Mouse (Mus musculus): ENCODE measurements at regions not wholly inside any gene's neighbourhood (a gene's known extent, or its start where the extent isn't known, plus 50 kb on each side); places are given as distances from the start of the nearest gene placed in this dataset.
A peak's percentile ranks its signal among the peaks of the same experiment; 100 is the strongest.
"Not testable (repeated sequence)": the region's sequence is repeated elsewhere in the genome, so short reads cannot be mapped to it uniquely, and the experiment has no call there.

DNA sequence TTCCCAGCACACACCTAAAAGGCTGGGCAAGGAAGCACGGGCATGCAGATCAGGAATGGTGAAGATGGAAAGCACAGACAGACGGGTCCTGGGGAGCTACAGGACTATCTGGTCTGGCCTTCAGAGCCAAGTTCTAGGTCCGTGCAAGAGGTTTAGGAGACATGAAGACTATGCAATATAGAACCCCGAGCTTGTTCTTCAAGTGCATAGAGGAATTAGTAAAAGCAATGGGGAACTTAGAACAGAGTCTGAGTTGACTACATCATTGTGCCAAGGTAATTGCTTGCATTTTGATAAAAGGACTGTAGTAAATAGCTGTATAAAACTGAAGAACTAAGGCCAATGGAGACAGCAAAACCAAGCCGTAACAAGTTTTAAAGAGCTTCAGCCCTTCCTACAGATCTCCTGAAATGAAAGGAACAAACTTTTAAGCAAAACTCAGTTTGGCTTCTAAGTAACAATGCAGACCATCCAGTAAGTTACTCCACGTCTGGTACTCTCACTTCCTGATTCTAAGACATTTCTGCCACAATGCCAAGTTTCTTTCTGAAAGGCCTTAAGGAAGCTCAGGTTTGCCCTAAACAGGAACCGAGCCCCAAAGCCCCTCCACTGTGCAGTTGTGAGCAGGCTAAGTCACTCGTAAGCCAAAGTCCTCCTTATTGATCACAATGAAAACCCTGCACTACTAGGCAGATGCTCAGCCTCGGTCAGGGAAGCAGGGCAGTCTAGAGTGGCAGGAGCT, 234.0 kb upstream of the Smim15 start:
- DNase-seq (ENCODE audit: low read depth, low spot score) (no peak), ATAC-seq (no peak)
- no peak for TF ChIP-seq CTCF (IDR thresholded peaks at IDR 0.05)
- in situ Hi-C loops (cut with MboI; ENCODE audit: low pct_unique_long_range_greater_than_20kb) = no loop called here
- POLR2A ChIA-PET = interaction anchor here (0.6 to 1.3 kb wide), 2 partner anchors 22 to 36 kb away, joined by 3 read pairs; no protein-coding TSS in a partner anchor
- CTCF ChIA-PET = interaction anchor here (1.0 to 1.2 kb wide), 2 partner anchors 9 to 18 kb away, joined by 3 to 4 read pairs; no protein-coding TSS in a partner anchor
- no peaks in the 10 kb centered on the region for H3K27me3 ChIP-seq

DNA sequence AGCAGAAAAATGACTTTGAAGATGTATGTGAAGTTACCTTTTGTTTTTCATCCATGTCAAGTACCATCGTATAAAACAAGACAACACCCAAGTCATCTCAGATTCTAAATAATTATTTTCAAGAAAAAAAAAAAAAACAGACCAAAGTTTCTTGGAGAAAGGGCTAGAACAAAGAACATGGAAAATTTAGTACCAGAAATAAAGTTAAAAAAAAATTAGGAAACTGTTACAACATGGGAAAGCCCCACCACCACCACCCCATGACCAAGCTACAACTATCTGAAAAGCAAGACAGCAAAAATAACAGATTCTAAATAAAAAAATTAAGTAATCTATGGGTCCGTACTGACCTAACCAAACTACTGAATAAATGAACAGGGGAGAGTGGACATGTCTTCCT, 235.3 kb upstream of the Smim15 start:
- CTCF ChIA-PET = no interaction called here
- POLR2A ChIA-PET = interaction anchor here (0.7 kb wide), 1 partner anchor 11 kb away, joined by 3 read pairs; no protein-coding TSS in a partner anchor
- in situ Hi-C loops (cut with MboI; ENCODE audit: low pct_unique_long_range_greater_than_20kb) = no loop called here
- no peaks in the 10 kb centered on the region for H3K27me3 ChIP-seq
- ATAC-seq (no peak), DNase-seq (ENCODE audit: low read depth, low spot score) (no peak)
- no peak for TF ChIP-seq CTCF (IDR thresholded peaks at IDR 0.05)

DNA sequence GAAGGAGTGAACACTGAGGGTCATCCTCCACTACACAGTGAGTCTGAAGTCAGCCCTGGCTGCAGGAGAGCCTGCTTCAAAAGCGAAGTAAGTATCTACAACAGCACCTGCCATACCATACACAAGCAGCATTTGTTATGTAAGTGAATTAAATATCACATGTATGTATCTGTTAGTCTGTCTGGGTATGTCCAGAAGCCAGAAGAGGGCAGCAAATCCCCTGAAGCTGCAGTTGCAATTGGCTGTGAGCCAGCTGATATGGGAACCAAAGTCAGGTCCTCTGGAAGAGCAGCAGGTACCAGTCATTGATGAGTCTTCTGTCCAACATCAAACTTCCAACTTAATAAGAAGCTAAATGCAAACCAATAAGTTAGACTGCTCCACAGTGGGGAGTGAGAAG, 239.8 kb upstream of the Smim15 start:
- no peaks in the 10 kb centered on the region for H3K27me3 ChIP-seq
- DNase-seq (ENCODE audit: low read depth, low spot score) = no peak
- ChIA-PET POLR2A (interaction anchor here (0.6 to 0.8 kb wide), 2 partner anchors 10 to 12 kb away, joined by 3 read pairs; no protein-coding TSS in a partner anchor), CTCF (interaction anchor here (0.9 to 1.5 kb wide), 3 partner anchors 12 to 64 kb away, joined by 3 to 5 read pairs (median 4); no protein-coding TSS in a partner anchor)
- in situ Hi-C loops (cut with MboI; ENCODE audit: low pct_unique_long_range_greater_than_20kb) = no loop called here
- peak; percentile 43 for TF ChIP-seq CTCF (IDR thresholded peaks at IDR 0.05)
- ATAC-seq = no peak

DNA sequence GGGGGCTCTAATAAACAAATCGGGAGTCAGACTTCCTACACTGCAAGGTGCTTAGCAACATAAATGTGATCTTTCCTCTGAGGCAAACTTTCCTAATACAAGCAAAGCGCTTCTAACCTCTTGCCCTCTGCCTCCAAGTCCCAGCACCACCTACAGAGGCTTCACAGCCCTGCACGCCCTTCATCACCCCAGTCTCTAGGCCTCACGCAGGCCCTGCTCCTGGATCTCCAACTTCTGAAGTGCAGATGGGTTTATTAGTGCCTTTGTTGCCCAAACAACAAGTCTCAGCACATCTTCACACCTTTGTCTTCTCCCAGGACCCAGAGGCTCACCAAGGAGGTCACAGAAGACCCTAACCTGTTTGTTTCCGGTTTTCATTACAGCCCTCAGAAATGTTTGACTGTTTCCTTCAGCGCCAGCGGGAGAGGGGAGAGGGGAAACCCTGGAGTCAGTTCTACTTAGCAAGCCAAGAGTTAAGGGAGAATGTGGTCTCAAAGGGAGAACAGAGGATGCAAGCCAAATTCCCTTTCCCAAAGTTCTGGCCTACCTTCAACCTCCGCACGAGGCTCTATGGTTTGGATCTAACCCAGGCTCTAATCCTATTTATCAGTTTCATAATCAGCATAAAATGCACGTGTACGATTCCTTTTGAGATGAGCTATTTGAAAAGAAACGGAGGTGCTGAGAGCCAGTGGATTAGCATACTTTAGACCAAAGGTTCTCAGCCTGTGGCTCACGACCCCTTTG, 244.9 kb upstream of the Smim15 start:
- ChIA-PET POLR2A (no interaction called here), CTCF (no interaction called here)
- no peaks in the 10 kb centered on the region for H3K27me3 ChIP-seq
- no peak for ATAC-seq
- DNase-seq (ENCODE audit: low read depth, low spot score) = no peak
- TF ChIP-seq CTCF (IDR thresholded peaks at IDR 0.05) = no peak
- in situ Hi-C loops (cut with MboI; ENCODE audit: low pct_unique_long_range_greater_than_20kb) = no loop called here

DNA sequence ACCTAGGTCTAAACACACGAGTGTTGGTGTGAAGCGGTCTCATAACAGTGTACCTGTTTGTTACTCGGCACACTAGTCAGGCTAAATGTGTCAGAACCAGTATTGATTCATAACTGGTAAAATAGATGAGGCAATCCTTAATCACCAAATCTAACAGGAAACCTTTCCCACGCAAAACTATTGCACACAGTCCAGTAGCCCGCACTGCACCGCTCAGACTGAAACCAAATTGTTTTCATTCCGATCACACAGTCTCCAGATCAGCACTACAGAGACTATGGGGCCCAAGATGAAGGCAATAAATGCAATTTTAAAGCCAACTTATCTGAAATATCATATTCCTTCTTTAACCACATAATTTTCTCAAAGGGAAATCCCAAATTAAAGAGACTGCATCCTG, 246.1 kb upstream of the Smim15 start:
- no peaks in the 10 kb centered on the region for H3K27me3 ChIP-seq
- no peak for TF ChIP-seq CTCF (IDR thresholded peaks at IDR 0.05)
- ATAC-seq (no peak), DNase-seq (ENCODE audit: low read depth, low spot score) (no peak)
- POLR2A ChIA-PET = no interaction called here
- CTCF ChIA-PET = no interaction called here
- in situ Hi-C loops (cut with MboI; ENCODE audit: low pct_unique_long_range_greater_than_20kb) = no loop called here

DNA sequence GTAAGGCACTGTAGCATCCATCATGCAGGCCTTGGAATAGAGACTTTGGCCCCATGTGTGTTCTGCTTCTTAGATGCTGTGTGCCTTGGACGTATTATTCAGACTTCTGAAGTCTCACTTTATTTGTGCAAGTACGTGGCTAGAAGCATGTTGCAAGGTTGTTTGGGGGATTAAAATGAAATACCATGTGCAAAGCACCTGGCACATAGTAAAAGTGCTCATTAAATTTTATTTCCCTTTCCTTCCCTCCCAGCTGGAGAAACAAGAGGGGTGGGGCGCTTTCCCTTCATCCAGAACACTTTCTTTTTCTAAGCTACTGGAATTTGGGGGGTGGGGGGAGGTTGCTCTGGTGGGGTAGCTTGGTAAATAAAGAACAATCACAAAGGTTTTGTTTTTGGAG, 248.7 kb upstream of the Smim15 start:
- no peak for DNase-seq (ENCODE audit: low read depth, low spot score)
- POLR2A ChIA-PET = no interaction called here
- in situ Hi-C loops (cut with MboI; ENCODE audit: low pct_unique_long_range_greater_than_20kb) = no loop called here
- CTCF ChIA-PET = no interaction called here
- no peak for ATAC-seq
- no peak for TF ChIP-seq CTCF (IDR thresholded peaks at IDR 0.05)
- no peaks in the 10 kb centered on the region for H3K27me3 ChIP-seq

DNA sequence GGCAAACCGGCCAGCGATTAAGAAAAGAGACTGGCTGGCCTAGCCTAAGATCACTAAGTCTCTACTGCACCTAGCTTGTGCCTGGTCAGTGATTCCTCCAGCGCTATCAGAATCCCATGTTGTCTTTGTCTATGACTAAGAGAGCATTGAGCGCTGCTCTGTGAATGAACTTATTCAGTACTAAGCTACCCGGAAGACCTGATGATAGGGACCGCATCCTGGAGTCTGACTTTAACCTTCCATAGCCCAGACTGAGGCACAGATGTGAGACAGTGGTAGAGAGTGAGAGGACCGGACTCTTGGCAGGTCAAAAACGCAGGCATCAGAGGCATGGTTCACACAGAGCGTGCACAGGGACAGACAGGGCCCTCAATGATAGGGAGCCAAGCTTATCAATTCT, 252.5 kb upstream of the Smim15 start:
- POLR2A ChIA-PET = no interaction called here
- ATAC-seq = no peak
- CTCF ChIA-PET = no interaction called here

DNA sequence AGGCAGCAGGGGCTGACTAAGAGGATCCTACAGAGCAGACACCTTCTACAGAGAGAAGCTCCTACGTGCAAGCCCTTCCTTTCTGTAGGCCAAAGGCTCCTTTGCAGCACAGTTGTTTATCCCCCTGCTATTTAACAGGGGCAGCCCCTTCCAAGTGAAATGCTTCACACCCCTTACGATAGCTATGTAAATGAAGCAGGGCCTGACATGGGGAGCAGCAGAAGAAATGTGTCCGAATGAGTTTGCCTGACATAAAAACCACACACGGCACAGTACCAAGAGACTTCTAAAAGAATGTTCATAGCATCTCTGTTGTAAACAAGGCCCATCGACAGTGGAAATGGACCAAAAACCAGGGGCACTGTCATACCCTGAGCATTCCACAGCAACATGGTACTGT, 259.3 kb upstream of the Smim15 start:
- no peaks in the 10 kb centered on the region for H3K27me3 ChIP-seq
- CTCF ChIA-PET = interaction anchor here (1.1 to 1.8 kb wide), 2 partner anchors 12 to 13 kb away, joined by 3 to 5 read pairs; no protein-coding TSS in a partner anchor
- POLR2A ChIA-PET = interaction anchor here (0.6 kb wide), 1 partner anchor 325 kb away, joined by 4 read pairs; no protein-coding TSS in a partner anchor
- TF ChIP-seq CTCF (IDR thresholded peaks at IDR 0.05) = no peak
- DNase-seq (ENCODE audit: low read depth, low spot score) = no peak
- ATAC-seq = no peak
- in situ Hi-C loops (cut with MboI; ENCODE audit: low pct_unique_long_range_greater_than_20kb) = no loop called here

More for the DNA sequence above, 252.5 kb upstream of the Smim15 start:
- no peaks in the 10 kb centered on the region for H3K27me3 ChIP-seq
- in situ Hi-C loops (cut with MboI; ENCODE audit: low pct_unique_long_range_greater_than_20kb) = no loop called here
- no peak for TF ChIP-seq CTCF (IDR thresholded peaks at IDR 0.05)
- DNase-seq (ENCODE audit: low read depth, low spot score) = no peak

DNA sequence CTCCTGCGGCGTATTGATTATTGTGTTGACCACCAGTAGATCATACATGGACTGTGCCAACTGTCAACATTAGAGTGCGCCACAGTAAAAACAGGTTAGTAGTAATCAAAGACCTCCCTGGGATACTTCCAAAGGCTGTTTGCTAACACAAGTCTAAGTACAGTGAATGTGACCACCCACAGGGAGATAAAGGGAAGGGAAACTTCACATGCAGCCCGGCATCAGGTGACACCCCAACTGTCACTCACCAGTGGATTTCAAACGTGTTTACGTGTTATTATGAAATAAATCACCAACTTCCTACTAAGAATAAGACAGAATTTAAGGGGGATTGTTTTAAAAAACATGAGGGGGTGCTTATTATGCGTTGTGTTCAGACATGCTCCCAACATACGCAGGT, 262.5 kb upstream of the Smim15 start:
- ChIA-PET POLR2A (interaction anchor here (0.5 kb wide), 1 partner anchor 243 kb away, joined by 3 read pairs; no protein-coding TSS in a partner anchor), CTCF (no interaction called here)
- no peaks in the 10 kb centered on the region for H3K27me3 ChIP-seq
- DNase-seq (ENCODE audit: low read depth, low spot score) = no peak
- TF ChIP-seq CTCF (IDR thresholded peaks at IDR 0.05) = no peak
- in situ Hi-C loops (cut with MboI; ENCODE audit: low pct_unique_long_range_greater_than_20kb) = no loop called here
- ATAC-seq = no peak

DNA sequence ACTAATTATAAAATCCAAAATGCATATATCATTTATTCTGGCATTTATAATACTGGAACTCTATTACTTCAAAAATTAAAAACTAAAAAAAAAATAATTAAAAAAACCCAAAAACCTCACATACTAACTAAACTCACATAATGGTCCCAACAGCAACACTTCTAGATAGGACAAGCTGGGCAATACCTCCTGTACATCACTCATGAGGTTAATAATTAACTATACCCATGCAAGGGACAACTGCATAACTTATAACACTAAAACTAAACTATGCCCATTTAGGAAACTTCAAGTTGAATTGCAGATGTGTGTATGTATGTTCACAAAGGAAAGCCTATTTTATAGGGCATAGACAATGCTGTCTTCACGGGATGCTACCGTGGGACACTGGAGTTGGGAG, 263.0 kb upstream of the Smim15 start:
- CTCF ChIA-PET = no interaction called here
- no peaks in the 10 kb centered on the region for H3K27me3 ChIP-seq
- in situ Hi-C loops (cut with MboI; ENCODE audit: low pct_unique_long_range_greater_than_20kb) = no loop called here
- DNase-seq (ENCODE audit: low read depth, low spot score) (no peak), ATAC-seq (no peak)
- POLR2A ChIA-PET = no interaction called here
- no peak for TF ChIP-seq CTCF (IDR thresholded peaks at IDR 0.05)

DNA sequence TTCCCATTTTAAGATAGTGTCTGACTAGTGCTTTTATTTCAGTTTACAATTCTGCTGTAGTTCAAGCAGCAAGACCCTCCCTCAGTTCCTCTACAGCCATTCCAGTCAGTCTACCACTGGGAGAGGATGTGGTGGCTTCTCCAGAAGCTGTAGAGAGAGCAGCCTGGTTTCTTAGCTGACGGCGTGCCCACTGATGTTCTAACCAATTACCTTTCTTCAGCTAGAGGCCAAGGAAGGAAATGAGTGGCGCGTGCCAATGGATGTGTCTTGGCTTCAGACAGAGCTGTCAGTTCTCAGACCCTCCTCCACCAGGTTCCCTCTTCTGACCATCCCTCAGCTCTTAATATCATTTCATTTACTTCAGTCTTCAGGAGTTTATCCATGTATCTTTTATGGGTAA, 264.7 kb upstream of the Smim15 start:
- DNase-seq (ENCODE audit: low read depth, low spot score) (no peak), ATAC-seq (no peak)
- ChIA-PET CTCF (interaction anchor here (1.5 kb wide), 1 partner anchor 9 kb away, joined by 4 read pairs; no protein-coding TSS in a partner anchor), POLR2A (interaction anchor here (0.7 kb wide), 1 partner anchor 33 kb away, joined by 3 read pairs; no protein-coding TSS in a partner anchor)
- no peak for TF ChIP-seq CTCF (IDR thresholded peaks at IDR 0.05)
- H3K27me3 ChIP-seq = no peaks in the 10 kb centered on the region
- in situ Hi-C loops (cut with MboI; ENCODE audit: low pct_unique_long_range_greater_than_20kb) = no loop called here

DNA sequence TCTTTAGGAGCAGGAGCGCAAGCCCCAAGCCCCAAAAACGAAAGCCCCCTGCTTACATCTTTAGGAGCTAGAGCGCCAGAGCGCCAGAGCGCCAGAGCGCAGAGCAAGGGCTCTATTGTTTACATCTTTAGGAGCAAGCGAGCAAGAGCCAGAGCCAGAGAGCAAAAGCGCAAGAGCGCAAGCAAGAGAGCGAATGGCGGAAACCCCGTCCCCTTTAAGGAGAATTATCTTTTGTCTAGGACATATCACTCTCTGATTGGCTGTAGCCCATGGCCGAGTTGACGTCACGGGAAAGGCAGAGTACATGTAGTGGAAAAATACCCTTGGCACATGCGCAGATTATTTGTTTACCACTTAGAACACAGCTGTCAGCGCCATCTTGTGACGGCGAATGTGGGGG, 269.7 kb upstream of the Smim15 start:
- in situ Hi-C loops (cut with MboI; ENCODE audit: low pct_unique_long_range_greater_than_20kb); CTCF ChIA-PET; H3K27me3 ChIP-seq; DNase-seq (ENCODE audit: low read depth, low spot score); ATAC-seq: not testable (repeated sequence)
- POLR2A ChIA-PET = interaction anchor here (0.7 kb wide), 1 partner anchor 9 kb away, joined by 3 read pairs; no protein-coding TSS in a partner anchor
